9 mouse cellular contexts compared by ENCODE assay signal in genomic region chr4:46611181-46611580, GRCm38 (mm10). TPM values are rescaled to one million over a fixed set of nuclear protein-coding genes. Genes with fewer than 3 reads are reported as not detected.
DNase-seq lines count a peak whose midpoint lies in the region; ATAC-seq and TF ChIP-seq lines count a peak whose summit lies in the region.
"Had no signal": no experiment of that assay in that cellular context is flagged by ENCODE, and none has a peak within 500 bp of the region (broad histone marks: within the 10 kb centered on the region; RNA-seq: fewer than 3 reads in every experiment).

No protein-coding gene starts in this region.

- peak; percentile 68 for TF ChIP-seq CTCF in C2C12 (IDR thresholded peaks at IDR 0.05; ENCODE audit: control insufficient read depth, insufficient read depth, insufficient read length)

- no peaks in the 10 kb centered on the region for H3K79me3 ChIP-seq in C2C12 (ENCODE audit: low read depth)

- no peak overlapping the region for H3K4me3 ChIP-seq in C2C12 (ENCODE audit: insufficient read depth, poor library complexity, severe bottlenecking)
- H3K4me3 ChIP-seq in limb, embryonic 14.5 days (replicated peaks; ENCODE audit: low read length) = no peak overlapping the region
- H3K4me3 ChIP-seq: embryonic facial prominence, embryonic 12.5 days had no signal

- peaks cover 20% of the 10 kb centered on the region for H3K27me3 ChIP-seq in C2C12 (ENCODE audit: control insufficient read depth, insufficient read depth, insufficient read length)
- no peaks in the 10 kb centered on the region for H3K27me3 ChIP-seq in limb, embryonic 14.5 days (ENCODE audit: control insufficient read depth, insufficient read depth, low read length)

- H3K9me3 ChIP-seq in limb, embryonic 14.5 days (ENCODE audit: control insufficient read depth, low read length) = no peaks in the 10 kb centered on the region
- H3K9me3 ChIP-seq: embryonic facial prominence, embryonic 12.5 days had no signal

- H3K9ac ChIP-seq in limb, embryonic 14.5 days (ENCODE audit: low read depth, low read length, severe bottlenecking) = no peak overlapping the region
- H3K9ac ChIP-seq: embryonic facial prominence, embryonic 12.5 days had no signal

- peak; percentile 92 for DNase-seq in adrenal gland, postnatal 10 days
- peak; percentile 80 for DNase-seq in embryo, embryonic 11.5 days (ENCODE audit: low read depth, low spot score)
- peak; percentile 51 to 74 for DNase-seq in gastrocnemius, postnatal 4 days (ENCODE audit: low spot score in 2 of 2)
- DNase-seq in kidney, adult 9 months = peak; percentile 88
- DNase-seq in limb, embryonic 14.5 days (ENCODE audit: low spot score) = peak; percentile 90
- DNase-seq in neural tube, embryonic 10.5 days (ENCODE audit: extremely low spot score, low spot score) = peak; percentile 90
- DNase-seq in telencephalon, adult 2 months (ENCODE audit: low read depth, low spot score) = peak; percentile 68

- no peak overlapping the region for H3K27ac ChIP-seq in limb, embryonic 14.5 days (replicated peaks; ENCODE audit: low read depth, low read length)
- H3K27ac ChIP-seq: embryonic facial prominence, embryonic 12.5 days had no signal

- no peak for TF ChIP-seq POLR2A in limb, embryonic 14.5 days (IDR thresholded peaks at IDR 0.05; ENCODE audit: borderline replicate concordance, extremely low read depth, insufficient read depth, insufficient read length)

- no peak overlapping the region for H3ac ChIP-seq in C2C12 (ENCODE audit: control insufficient read depth, insufficient read length, low read depth)

- WGBS in limb, embryonic 14.5 days = 5% methylated on average over 4 of the region's 4 CpGs

- no peaks in the 10 kb centered on the region for H3K79me2 ChIP-seq in C2C12 (ENCODE audit: control insufficient read depth, insufficient read depth)

- H3K4me1 ChIP-seq in limb, embryonic 14.5 days (ENCODE audit: control insufficient read depth, insufficient read depth, low read length) = no peaks in the 10 kb centered on the region
- H3K4me1 ChIP-seq: embryonic facial prominence, embryonic 12.5 days had no signal

- no peak overlapping the region for H3K4me2 ChIP-seq in limb, embryonic 14.5 days (replicated peaks; ENCODE audit: low read depth, low read length, severe bottlenecking)
- H3K4me2 ChIP-seq: embryonic facial prominence, embryonic 12.5 days had no signal

- H3K36me3 ChIP-seq in C2C12 (ENCODE audit: control insufficient read depth, insufficient read depth) = no peaks in the 10 kb centered on the region
- no peaks in the 10 kb centered on the region; the same call in 1 of the 2 replicates for H3K36me3 ChIP-seq in limb, embryonic 14.5 days (ENCODE audit: control insufficient read depth, insufficient read depth, low read length)
- H3K36me3 ChIP-seq: embryonic facial prominence, embryonic 12.5 days had no signal

- ATAC-seq in limb, embryonic 14.5 days (ENCODE audit: low FRiP score, low read depth) = peak; percentile 67; the same call in 1 of the 2 replicates

TF ChIP-seq in C2C12, 6 proteins besides CTCF, POLR2A, EP300 and RAD21:
- TF ChIP-seq MAX (IDR thresholded peaks at IDR 0.05) (no peak), MYOG (IDR thresholded peaks at IDR 0.05; ENCODE audit: control insufficient read depth, extremely low read depth, insufficient read length) (no peak), USF1 (IDR thresholded peaks at IDR 0.05; ENCODE audit: low read depth) (no peak), FOSL1 (IDR thresholded peaks at IDR 0.05; ENCODE audit: insufficient read depth, low read length, poor library complexity, severe bottlenecking) (no peak), CEBPB (IDR thresholded peaks at IDR 0.05; ENCODE audit: low read depth) (no peak), MYOD1 (IDR thresholded peaks at IDR 0.05; ENCODE audit: control insufficient read depth, insufficient read length, low read depth) (no peak)

RNA-seq across cellular contexts. Expression of gene Coro2a, which starts 9.2 kb away (rescaled TPM):
- polyA plus RNA-seq in C2C12 (2012; fragmentation: generic; extraction: Trizol) = 0.33 TPM
- total RNA-seq in adrenal gland, postnatal 10 days (2021) = 1 to 10 TPM; 3.0 to 4.3 TPM
- total RNA-seq in gastrocnemius, postnatal 4 days (2021) = under 1 TPM; 0.80 to 0.81 TPM
- 3.2 and 3.6 TPM in 2 replicates for polyA plus RNA-seq in limb, embryonic 14.5 days (2012; rRNA removed)
- 2.2 and 2.4 TPM in 2 replicates for polyA plus RNA-seq in limb, embryonic 14.5 days (2014; fragmentation: Nextera tagmentation; extraction: Ambion mirVana)

RNA-seq across cellular contexts. Expression of gene Tbc1d2, which starts 38.8 kb away (rescaled TPM):
- 0.77 TPM for polyA plus RNA-seq in C2C12 (2012; fragmentation: generic; extraction: Trizol)
- 1 to 10 TPM; 2.2 to 3.7 TPM for total RNA-seq in adrenal gland, postnatal 10 days (2021)
- total RNA-seq in gastrocnemius, postnatal 4 days (2021) = 1 to 10 TPM; 1.6 to 1.8 TPM
- polyA plus RNA-seq in limb, embryonic 14.5 days (2012; rRNA removed) = 2.1 and 2.3 TPM in 2 replicates
- 1.5 and 1.9 TPM in 2 replicates for polyA plus RNA-seq in limb, embryonic 14.5 days (2014; fragmentation: Nextera tagmentation; extraction: Ambion mirVana)
